Mouse (Mus musculus) heart, postnatal 0 days (tissue): ENCODE measurements around the gene Cep85l.

Experiments used
- CTCF ChIP-seq: IDR thresholded peaks from 2 replicates; pipeline ENCODE4 v1.5.1; 2016; ENCODE audit warnings: antibody characterized with exemption, control low read depth, low read depth
- EP300 ChIP-seq: IDR thresholded peaks from 2 replicates; pipeline ENCODE4 v1.6.1; 2016; ENCODE audit warnings: antibody characterized with exemption, low read depth

DNA sequence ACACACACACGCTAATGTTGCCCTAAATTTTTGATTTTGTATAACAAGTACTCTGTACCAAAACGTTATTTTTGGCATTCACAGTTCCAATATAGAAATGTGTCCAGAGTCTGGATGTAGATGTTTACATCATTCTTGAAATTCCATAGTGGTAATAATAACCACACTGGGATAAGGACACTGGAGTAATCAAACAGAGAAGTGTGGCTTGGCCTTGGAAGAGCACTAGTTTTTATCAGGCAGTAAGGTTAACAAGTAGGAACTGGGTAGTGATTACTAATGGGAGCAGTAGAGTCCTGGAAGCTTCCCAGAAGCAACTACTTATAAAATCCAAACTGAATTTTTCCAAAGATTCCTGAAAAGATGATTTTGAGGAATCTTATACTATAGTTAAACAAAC is 31.1 kb upstream of the Cep85l start:
- TF ChIP-seq CTCF (no peak), EP300 (no peak)
